Mouse (Mus musculus) CH12.LX (cell line): ENCODE measurements around the gene 2410015M20Rik. TPM values are rescaled to one million over a fixed set of nuclear protein-coding genes. Genes with fewer than 3 reads are reported as not detected.

Experiments
- DNase-seq: peaks from one replicate; pipeline ENCODE4 v3.0.0-alpha.2; 2013; ENCODE audit errors: extremely low read depth
- H3K27ac ChIP-seq: 2 replicates; pipeline ENCODE4 v1.5.1; 2012; ENCODE audit warnings: low read depth, mild to moderate bottlenecking, control low read depth, moderate library complexity; ENCODE audit not compliant: insufficient read depth
- H3K27me3 ChIP-seq: replicated peaks from 2 replicates; pipeline ENCODE3; 2012; ENCODE audit warnings: inconsistent platforms
- H3K36me3 ChIP-seq, 2 experiments: replicated peaks in 1 of 2; 2 replicates each; pipeline versions ENCODE3 to v1.6.1; 2012; ENCODE audit warnings: inconsistent platforms in 1 of 2, low read length in 1 of 2, mild to moderate bottlenecking in 1 of 2, mixed read lengths in 1 of 2, moderate library complexity in 1 of 2; ENCODE audit not compliant: control insufficient read depth in 1 of 2, insufficient read depth in 1 of 2
- H3K4me1 ChIP-seq, 2 experiments: 2 replicates each; pipeline ENCODE4 v1.6.1; 2012; ENCODE audit warnings: inconsistent platforms in 1 of 2, moderate library complexity in 1 of 2; ENCODE audit not compliant: insufficient read depth in 2 of 2, control insufficient read depth in 1 of 2
- H3K4me2 ChIP-seq: 2 replicates; pipeline ENCODE4 v1.6.1; 2012; ENCODE audit warnings: low read depth, mild to moderate bottlenecking, control low read depth; ENCODE audit not compliant: poor library complexity, insufficient read depth, severe bottlenecking
- H3K4me3 ChIP-seq, 3 experiments: fragments of 150-350 bp in 1 of 3; sonication (generic) in 1 of 3; replicated peaks in 1 of 3; 2 replicates each; pipeline versions ENCODE3 to v1.5.1; 2011 to 2012; ENCODE audit warnings: low read depth in 2 of 3, low read length in 2 of 3, mild to moderate bottlenecking in 2 of 3, moderate library complexity in 2 of 3, control low read depth in 1 of 3, improper control_type of control experiment in 1 of 3, inconsistent platforms in 1 of 3, mixed read lengths in 1 of 3; ENCODE audit not compliant: poor library complexity in 1 of 3
- H3K79me2 ChIP-seq: replicated peaks from 2 replicates; pipeline ENCODE4 v1.6.1; 2012; ENCODE audit warnings: mild to moderate bottlenecking, moderate library complexity; ENCODE audit not compliant: control insufficient read depth, poor library complexity, insufficient read depth, severe bottlenecking; ENCODE audit errors: extremely low read depth
- H3K9ac ChIP-seq: 2 replicates; pipeline ENCODE4 v1.6.1; 2012; ENCODE audit warnings: low read depth, mild to moderate bottlenecking, control low read depth, moderate library complexity; ENCODE audit not compliant: insufficient read depth
- H3K9me3 ChIP-seq: replicated peaks from 2 replicates; pipeline ENCODE3; 2012; ENCODE audit warnings: low read length, inconsistent platforms, mixed read lengths
- BHLHE40 ChIP-seq: IDR thresholded peaks from 2 replicates; pipeline ENCODE4 v1.6.1; 2011; ENCODE audit warnings: mild to moderate bottlenecking, low read depth, low read length, improper control_type of control experiment
- CHD1 ChIP-seq: IDR thresholded peaks from 2 replicates; pipeline ENCODE4 v1.6.1; 2012; ENCODE audit warnings: low read depth, low read length, improper control_type of control experiment, inconsistent platforms
- CHD2 ChIP-seq: IDR thresholded peaks from 2 replicates; pipeline ENCODE4 v1.6.1; 2011; ENCODE audit warnings: low read length, improper control_type of control experiment
- CTCF ChIP-seq, 2 experiments: IDR thresholded peaks in 1 of 2; conservative IDR thresholded peaks in 1 of 2; 2 replicates each; pipeline ENCODE4 v1.5.1; 2011 to 2012; ENCODE audit warnings: low read depth in 2 of 2, low read length in 2 of 2, improper control_type of control experiment in 1 of 2, inconsistent platforms in 1 of 2, mild to moderate bottlenecking in 1 of 2, moderate library complexity in 1 of 2
- E2F4 ChIP-seq: IDR thresholded peaks from 2 replicates; pipeline ENCODE4 v1.6.1; 2011; ENCODE audit warnings: low read depth, low read length, improper control_type of control experiment; ENCODE audit not compliant: insufficient replicate concordance
- ELF1 ChIP-seq: IDR thresholded peaks from 2 replicates; pipeline ENCODE4 v1.6.1; 2014; ENCODE audit warnings: low read depth, mild to moderate bottlenecking, inconsistent platforms, low read length, improper control_type of control experiment
- EP300 ChIP-seq: IDR thresholded peaks from 2 replicates; pipeline ENCODE4 v1.6.1; 2011; ENCODE audit warnings: low read length, improper control_type of control experiment
- ETS1 ChIP-seq: conservative IDR thresholded peaks from 2 replicates; pipeline ENCODE4 v1.6.1; 2012; ENCODE audit warnings: low read depth, mild to moderate bottlenecking, inconsistent platforms, low read length, improper control_type of control experiment, moderate library complexity
- GABPA ChIP-seq: IDR thresholded peaks from 2 replicates; pipeline ENCODE4 v1.6.1; 2012; ENCODE audit warnings: low read depth, low read length, improper control_type of control experiment, inconsistent platforms; ENCODE audit not compliant: insufficient replicate concordance
- HCFC1 ChIP-seq: IDR thresholded peaks from 2 replicates; pipeline ENCODE4 v1.6.1; 2012; ENCODE audit warnings: low read depth, mild to moderate bottlenecking, inconsistent platforms, low read length, improper control_type of control experiment
- IRF4 ChIP-seq: IDR thresholded peaks from 2 replicates; pipeline ENCODE4 v1.6.1; 2014; ENCODE audit warnings: low read depth, mild to moderate bottlenecking, inconsistent platforms, low read length, improper control_type of control experiment
- JUN ChIP-seq: IDR thresholded peaks from 2 replicates; pipeline ENCODE4 v1.6.1; 2011; ENCODE audit warnings: low read depth, mild to moderate bottlenecking, low read length, improper control_type of control experiment, moderate library complexity; ENCODE audit not compliant: insufficient read depth
- JUND ChIP-seq: conservative IDR thresholded peaks from 2 replicates; pipeline ENCODE4 v1.6.1; 2011; ENCODE audit warnings: low read depth, low read length, improper control_type of control experiment
- KAT2A ChIP-seq: IDR thresholded peaks from 2 replicates; pipeline ENCODE4 v1.6.1; 2012; ENCODE audit warnings: low read length, improper control_type of control experiment, inconsistent platforms; ENCODE audit not compliant: insufficient replicate concordance
- MAFK ChIP-seq: IDR thresholded peaks from 2 replicates; pipeline ENCODE4 v1.6.1; 2011; ENCODE audit warnings: low read length, improper control_type of control experiment; ENCODE audit not compliant: insufficient replicate concordance
- MAX ChIP-seq: IDR thresholded peaks from 2 replicates; pipeline ENCODE4 v1.6.1; 2011; ENCODE audit warnings: low read length, improper control_type of control experiment
- MAZ ChIP-seq: IDR thresholded peaks from 2 replicates; pipeline ENCODE4 v1.6.1; 2012; ENCODE audit warnings: low read depth, mild to moderate bottlenecking, inconsistent platforms, low read length, improper control_type of control experiment, moderate library complexity
- MEF2A ChIP-seq: IDR thresholded peaks from 2 replicates; pipeline ENCODE4 v1.6.1; 2014; ENCODE audit warnings: low read depth, mild to moderate bottlenecking, inconsistent platforms, low read length, improper control_type of control experiment, borderline replicate concordance
- MXI1 ChIP-seq: IDR thresholded peaks from 2 replicates; pipeline ENCODE4 v1.6.1; 2011; ENCODE audit warnings: mild to moderate bottlenecking, low read depth, low read length, improper control_type of control experiment
- MYC ChIP-seq: IDR thresholded peaks from 2 replicates; pipeline ENCODE4 v1.6.1; 2011; ENCODE audit warnings: low read depth, mild to moderate bottlenecking, improper control_type of control experiment, low read length
- NELFE ChIP-seq: IDR thresholded peaks from 2 replicates; pipeline ENCODE4 v1.6.1; 2011; ENCODE audit warnings: low read depth, low read length, improper control_type of control experiment
- NRF1 ChIP-seq: IDR thresholded peaks from 2 replicates; pipeline ENCODE4 v1.6.1; 2014; ENCODE audit warnings: low read depth, mild to moderate bottlenecking, inconsistent platforms, low read length, improper control_type of control experiment, moderate library complexity
- PAX5 ChIP-seq: IDR thresholded peaks from 2 replicates; pipeline ENCODE4 v1.6.1; 2012; ENCODE audit warnings: low read length, inconsistent platforms, mixed read lengths
- POLR2A ChIP-seq: IDR thresholded peaks from 2 replicates; pipeline ENCODE4 v1.6.1; 2011; ENCODE audit warnings: low read depth, mild to moderate bottlenecking, improper control_type of control experiment, low read length
- POLR2AphosphoS2 ChIP-seq: IDR thresholded peaks from 2 replicates; pipeline ENCODE4 v1.6.1; 2011; ENCODE audit warnings: low read depth, low read length, improper control_type of control experiment
- RAD21 ChIP-seq: IDR thresholded peaks from 2 replicates; pipeline ENCODE4 v1.6.1; 2011; ENCODE audit warnings: low read depth, mild to moderate bottlenecking, low read length, improper control_type of control experiment, moderate library complexity
- RCOR1 ChIP-seq: conservative IDR thresholded peaks from 2 replicates; pipeline ENCODE4 v1.6.1; 2012; ENCODE audit warnings: low read depth, mild to moderate bottlenecking, inconsistent platforms, low read length, improper control_type of control experiment
- SIN3A ChIP-seq: IDR thresholded peaks from 2 replicates; pipeline ENCODE4 v1.6.1; 2012; ENCODE audit warnings: low read length, improper control_type of control experiment, inconsistent platforms
- SMC3 ChIP-seq: IDR thresholded peaks from 2 replicates; pipeline ENCODE4 v1.6.1; 2011; ENCODE audit warnings: low read depth, low read length, improper control_type of control experiment
- TBP ChIP-seq: conservative IDR thresholded peaks from 2 replicates; pipeline ENCODE4 v1.6.1; 2011; ENCODE audit warnings: low read depth, low read length, improper control_type of control experiment
- TCF12 ChIP-seq: IDR thresholded peaks from 2 replicates; pipeline ENCODE4 v1.6.1; 2014; ENCODE audit warnings: low read depth, mild to moderate bottlenecking, inconsistent platforms, low read length, improper control_type of control experiment
- UBTF ChIP-seq: IDR thresholded peaks from 2 replicates; pipeline ENCODE4 v1.6.1; 2012; ENCODE audit warnings: low read depth, mild to moderate bottlenecking, inconsistent platforms, low read length, improper control_type of control experiment, moderate library complexity
- USF1 ChIP-seq: IDR thresholded peaks from 2 replicates; pipeline ENCODE4 v1.6.1; 2014; ENCODE audit warnings: low read depth, mild to moderate bottlenecking, inconsistent platforms, low read length, improper control_type of control experiment
- USF2 ChIP-seq: conservative IDR thresholded peaks from 2 replicates; pipeline ENCODE4 v1.6.1; 2011; ENCODE audit warnings: low read depth, low read length, improper control_type of control experiment
- ZC3H11A ChIP-seq: IDR thresholded peaks from 2 replicates; pipeline ENCODE4 v1.6.1; 2012; ENCODE audit warnings: low read depth, mild to moderate bottlenecking, inconsistent platforms, low read length, improper control_type of control experiment
- ZKSCAN1 ChIP-seq: IDR thresholded peaks from 2 replicates; pipeline ENCODE4 v1.6.1; 2012; ENCODE audit warnings: low read depth, inconsistent platforms, low read length, improper control_type of control experiment, borderline replicate concordance
- ZMIZ1 ChIP-seq: IDR thresholded peaks from 2 replicates; pipeline ENCODE4 v1.6.1; 2012; ENCODE audit warnings: low read depth, mild to moderate bottlenecking, inconsistent platforms, low read length, improper control_type of control experiment
- ZNF384 ChIP-seq: IDR thresholded peaks from 2 replicates; pipeline ENCODE4 v1.6.1; 2012; ENCODE audit warnings: low read depth, low read length, improper control_type of control experiment, inconsistent platforms
- dilution Hi-C: fragments of 300-500 bp; cut with MboI; formaldehyde crosslinking; loops from 2 replicates; pipeline ENCODE4 v1.14.3; 2020; ENCODE audit warnings: low sequenced_read_pairs; ENCODE audit not compliant: extremely low pct_unique_long_range_greater_than_20kb, extremely low pct_ligation_motif_present
- in situ Hi-C: fragments of 300-500 bp; cut with MboI; formaldehyde crosslinking; loops from 3 replicates; pipeline ENCODE4 v1.14.3; 2019; ENCODE audit warnings: low sequenced_read_pairs, low pct_ligation_motif_present, low pct_unique_long_range_greater_than_20kb, mixed read lengths
- polyA plus RNA-seq: library from polyadenylated mRNA; unstranded; fragments of >175 nt; gene quantifications from 2 replicates; pipeline ENCODE4 v1.2.1, GENCODE M21; 2012; ENCODE audit warnings: low read depth; ENCODE audit not compliant: insufficient read length
- total RNA-seq, 2 experiments: library from RNA; depleted of rRNA; stranded (reverse); fragments of 300-350 nt in 1 of 2; fragments of >200 nt in 1 of 2; gene quantifications; 2 replicates each; pipeline ENCODE4 v1.2.3; 2012 to 2014

Gene 2410015M20Rik
- total RNA-seq (2012; rRNA removed) (249 and 272 TPM in 2 replicates), total RNA-seq (2014; rRNA removed) (154 TPM in 2 replicates), polyA plus RNA-seq (178 and 202 TPM in 2 replicates)

DNA sequence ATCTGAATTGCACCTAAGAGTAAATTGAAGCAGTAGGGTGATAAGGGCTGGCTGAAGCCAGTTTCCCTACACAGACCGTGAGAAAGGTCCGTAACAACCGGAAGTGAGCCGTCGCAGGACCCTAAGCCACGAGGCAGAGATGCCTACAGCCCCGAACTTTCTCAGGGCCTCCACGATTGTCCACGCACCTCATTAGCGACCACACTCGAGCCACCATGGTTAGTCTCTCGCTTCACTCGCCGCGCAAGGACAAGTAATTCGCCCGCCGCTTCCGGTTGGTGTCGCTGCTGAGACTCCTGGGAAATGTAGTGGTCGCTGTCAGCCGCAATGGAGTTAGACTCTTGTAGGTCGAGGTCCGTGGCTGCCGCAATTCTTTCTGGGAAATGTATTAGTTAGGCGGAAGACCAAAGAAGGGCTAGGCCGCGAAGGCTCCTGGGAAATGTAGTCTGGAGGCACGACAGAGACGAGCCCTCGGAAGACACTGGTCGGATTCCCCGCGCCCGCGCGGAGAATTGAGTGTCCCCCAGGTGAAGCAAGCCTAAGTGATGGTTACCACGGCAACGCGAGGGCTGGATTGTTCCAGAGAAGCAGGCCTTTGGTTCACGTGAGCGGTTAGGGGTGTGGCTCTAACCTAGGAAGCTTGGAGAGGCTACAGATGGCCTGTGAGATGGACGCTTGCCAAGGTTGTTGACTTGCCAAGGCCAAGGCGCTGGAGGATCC lies at the start of gene 2410015M20Rik:
Gene 2410015M20Rik, minus strand, starts transcription at position 320 of the 720 bp plus-strand sequence.
- H3K79me2 ChIP-seq: peaks cover 34% of the 10 kb centered on the region
- dilution Hi-C loops: no loop called here
- H3K9ac ChIP-seq: peak within 1 kb of the TSS; percentile 96
- H3K9me3 ChIP-seq: no peaks in the 10 kb centered on the region
- H3K4me2 ChIP-seq: peak within 1 kb of the TSS; percentile 89
- peak; percentile 98 for DNase-seq
- H3K4me1 ChIP-seq: peaks cover 6 to 45% of the 10 kb centered on the region in 2 experiments
- H3K4me3 ChIP-seq: peak within 1 kb of the TSS; percentile 67 to 99 (median 79)
- peak within 1 kb of the TSS; percentile 24 for H3K27ac ChIP-seq
- in situ Hi-C loops: no loop called here
- TF ChIP-seq JUN (no peak), GABPA (peak; percentile 57; the same call in 1 of the 2 replicates), USF2 (no peak), MAX (peak; percentile 80), MXI1 (peak; percentile 91), PAX5 (no peak), USF1 (peak; percentile 40), MAZ (no peak), CHD1 (no peak), HCFC1 (peak; percentile 100), CHD2 (no peak), MAFK (no peak), NELFE (peak; percentile 86), ETS1 (peak; percentile 47; the same call in 1 of the 2 replicates), TCF12 (peak; percentile 83; the same call in 1 of the 2 replicates), TBP (no peak), E2F4 (no peak; the same call in 1 of the 2 replicates), UBTF (no peak), JUND (no peak), RAD21 (no peak; the same call in 1 of the 2 replicates), EP300 (no peak), NRF1 (peak; percentile 66), MYC (peak; percentile 87), ZMIZ1 (peak; percentile 71), BHLHE40 (peak; percentile 80), RCOR1 (no peak), IRF4 (peak; percentile 76), POLR2A (peak; percentile 86), MEF2A (no peak; the same call in 1 of the 2 replicates), POLR2AphosphoS2 (peak; percentile 90; the same call in 1 of the 2 replicates), KAT2A (peak; percentile 93; the same call in 1 of the 2 replicates), SMC3 (peak; percentile 12; the same call in 1 of the 2 replicates), ZNF384 (no peak), SIN3A (peak; percentile 92), ZC3H11A (no peak), ZKSCAN1 (no peak), ELF1 (peak; percentile 97), CTCF (conservative IDR thresholded peaks at IDR 0.05 in 1 of 2, IDR thresholded peaks at IDR 0.05 in 1 of 2; ENCODE audit: low read depth in 2 of 2, low read length in 2 of 2) (peak in 1 of 2 experiments; percentile 54; a peak in 2 of 4 replicates)
- H3K27me3 ChIP-seq: no peaks in the 10 kb centered on the region
- peaks cover 39 to 47% of the 10 kb centered on the region in 2 experiments for H3K36me3 ChIP-seq
